In genomic region chr2:157998817-157999216, GRCm38 (mm10) we compare ENCODE assay signal across 19 mouse cellular contexts. TPM values are rescaled to one million over a fixed set of nuclear protein-coding genes. Genes with fewer than 3 reads are reported as not detected.
A peak's percentile ranks its signal among the peaks of the same experiment; 100 is the strongest.
DNase-seq lines count a peak whose midpoint lies in the region; ATAC-seq and TF ChIP-seq lines count a peak whose summit lies in the region.
"Had no signal": no experiment of that assay in that cellular context is flagged by ENCODE, and none has a peak within 500 bp of the region (broad histone marks: within the 10 kb centered on the region; RNA-seq: fewer than 3 reads in every experiment).

No protein-coding gene starts in this region.

- H3K27me3 ChIP-seq in heart, postnatal 0 days (ENCODE audit: control insufficient read depth, insufficient read depth, low read length) = no peaks in the 10 kb centered on the region
- H3K27me3 ChIP-seq in lung, postnatal 0 days (replicated peaks; ENCODE audit: insufficient read depth, low read length) = no peaks in the 10 kb centered on the region
- H3K27me3 ChIP-seq: forebrain, embryonic 12.5 days; hindbrain, embryonic 15.5 days; limb, embryonic 15.5 days; liver, embryonic 15.5 days; midbrain, embryonic 12.5 days; Patski had no signal

- no peak overlapping the region for H3K4me2 ChIP-seq in heart, postnatal 0 days (ENCODE audit: low read depth, low read length)
- H3K4me2 ChIP-seq in lung, postnatal 0 days (replicated peaks; ENCODE audit: low read depth, low read length) = no peak overlapping the region
- H3K4me2 ChIP-seq: forebrain, embryonic 12.5 days; hindbrain, embryonic 15.5 days; limb, embryonic 15.5 days; liver, embryonic 15.5 days; midbrain, embryonic 12.5 days had no signal

- H3K36me3 ChIP-seq in heart, postnatal 0 days (replicated peaks; ENCODE audit: control insufficient read depth, insufficient read depth, low read length) = peaks cover 41% of the 10 kb centered on the region
- no peaks in the 10 kb centered on the region; the same call in 1 of the 2 replicates for H3K36me3 ChIP-seq in lung, postnatal 0 days (ENCODE audit: insufficient read depth, low read length)
- H3K36me3 ChIP-seq: hindbrain, embryonic 15.5 days had no signal

- TF ChIP-seq EP300 in heart, postnatal 0 days (IDR thresholded peaks at IDR 0.05; ENCODE audit: low read depth) = no peak
- TF ChIP-seq EP300 in lung, postnatal 0 days (IDR thresholded peaks at IDR 0.05) = no peak

- ATAC-seq in heart, postnatal 0 days (ENCODE audit: insufficient read depth, low read depth) = no peak
- ATAC-seq in lung, postnatal 0 days = no peak
- ATAC-seq: intestine, embryonic 16.5 days; Patski had no signal

- H3K27ac ChIP-seq in heart, postnatal 0 days (ENCODE audit: low read depth) = no peak overlapping the region
- H3K27ac ChIP-seq in lung, postnatal 0 days (ENCODE audit: low read length) = no peak overlapping the region
- H3K27ac ChIP-seq: forebrain, embryonic 12.5 days; hindbrain, embryonic 15.5 days; limb, embryonic 15.5 days; liver, embryonic 15.5 days; midbrain, embryonic 12.5 days; stomach, postnatal 0 days had no signal

- no peaks in the 10 kb centered on the region for H3K4me1 ChIP-seq in heart, postnatal 0 days (ENCODE audit: control insufficient read depth, insufficient read depth)
- H3K4me1 ChIP-seq in lung, postnatal 0 days (ENCODE audit: insufficient read depth, low read depth, low read length) = no peaks in the 10 kb centered on the region
- H3K4me1 ChIP-seq: forebrain, embryonic 12.5 days; limb, embryonic 15.5 days; liver, embryonic 15.5 days; midbrain, embryonic 12.5 days had no signal

- 30% methylated on average over 3 of the region's 3 CpGs for WGBS in heart, postnatal 0 days
- WGBS in lung, postnatal 0 days = 68% methylated on average over 3 of the region's 3 CpGs

- intact Hi-C loops in heart, postnatal 25 days (cut with DNase I) = no loop called here

- no peak overlapping the region for H3K4me3 ChIP-seq in heart, postnatal 0 days (ENCODE audit: low read depth, low read length)
- no peak overlapping the region for H3K4me3 ChIP-seq in lung, postnatal 0 days (ENCODE audit: low read depth, low read length)
- H3K4me3 ChIP-seq: forebrain, embryonic 12.5 days; hindbrain, embryonic 15.5 days; limb, embryonic 15.5 days; liver, embryonic 15.5 days; midbrain, embryonic 12.5 days had no signal

- DNase-seq in heart, postnatal 0 days (ENCODE audit: low spot score) = peak; percentile 21
- no peak for DNase-seq in heart, postnatal 25 days (ENCODE audit: low spot score)
- DNase-seq in adipocyte (ENCODE audit: low spot score) = peak; percentile 16
- peak; percentile 72 for DNase-seq in cerebellum, adult 11-12 months
- DNase-seq in cerebellum, postnatal 14 days = peak; percentile 85
- DNase-seq in lung, postnatal 0 days (ENCODE audit: low spot score) = no peak
- no peak for DNase-seq in ovary, postnatal 14 days (ENCODE audit: low spot score)
- DNase-seq: adrenal gland, postnatal 14 days; heart, postnatal 14 days; layer of hippocampus, postnatal 36 days; right cerebral cortex, adult 18-20 months had no signal

- no peaks in the 10 kb centered on the region for H3K9me3 ChIP-seq in heart, postnatal 0 days (replicated peaks; ENCODE audit: control insufficient read depth, low read length)
- no peaks in the 10 kb centered on the region for H3K9me3 ChIP-seq in lung, postnatal 0 days (ENCODE audit: low read length)
- H3K9me3 ChIP-seq: forebrain, embryonic 12.5 days; hindbrain, embryonic 15.5 days; limb, embryonic 15.5 days; liver, embryonic 15.5 days; midbrain, embryonic 12.5 days had no signal

- no peak for TF ChIP-seq CTCF in heart, postnatal 0 days (IDR thresholded peaks at IDR 0.05; ENCODE audit: low read depth)
- no peak for TF ChIP-seq CTCF in lung, postnatal 0 days (IDR thresholded peaks at IDR 0.05)

- no peak overlapping the region for H3K9ac ChIP-seq in heart, postnatal 0 days (replicated peaks; ENCODE audit: low read depth, low read length)
- H3K9ac ChIP-seq in lung, postnatal 0 days (replicated peaks; ENCODE audit: low read depth) = no peak overlapping the region
- H3K9ac ChIP-seq: forebrain, embryonic 12.5 days; hindbrain, embryonic 15.5 days; limb, embryonic 15.5 days; liver, embryonic 15.5 days; midbrain, embryonic 12.5 days had no signal

RNA-seq across cellular contexts. Expression of gene Tti1, which starts 29.4 kb away (rescaled TPM):
- total RNA-seq in heart, postnatal 0 days (2014; rRNA removed; ENCODE audit: low replicate concordance) = 13.3 and 23.2 TPM in 2 replicates
- 12.5 and 13.2 TPM in 2 replicates for polyA plus RNA-seq in heart, postnatal 0 days (2015; fragmentation: Nextera tagmentation; extraction: Ambion mirVana)
- total RNA-seq in heart, postnatal 25 days (2021) = 10 to 100 TPM; 22.1 to 25.2 TPM
- 8.1 and 8.6 TPM in 2 replicates for polyA plus RNA-seq in lung, postnatal 0 days (2015; fragmentation: Nextera tagmentation; extraction: Ambion mirVana)

RNA-seq across cellular contexts. Expression of gene Rprd1b, which starts 29.5 kb away (rescaled TPM):
- 13.5 and 14.9 TPM in 2 replicates for total RNA-seq in heart, postnatal 0 days (2014; rRNA removed; ENCODE audit: low replicate concordance)
- polyA plus RNA-seq in heart, postnatal 0 days (2015; fragmentation: Nextera tagmentation; extraction: Ambion mirVana) = 19.4 and 24.5 TPM in 2 replicates
- 10 to 100 TPM; 25.5 to 29.4 TPM for total RNA-seq in heart, postnatal 25 days (2021)
- 23.4 and 23.8 TPM in 2 replicates for polyA plus RNA-seq in lung, postnatal 0 days (2015; fragmentation: Nextera tagmentation; extraction: Ambion mirVana)

Comparison
In these comparisons a context has a peak if more than half of its experiments do, and no peak if none do; other contexts are left out.
1. DNase-seq: peak in heart, postnatal 0 days (single experiment), adipocyte (single experiment), cerebellum, adult 11-12 months (single experiment) and cerebellum, postnatal 14 days (2 of 2); none in heart, postnatal 25 days (single experiment), lung, postnatal 0 days (single experiment) and ovary, postnatal 14 days (single experiment).